Mouse (Mus musculus) kidney, postnatal 0 days (tissue): ENCODE measurements around the gene Rnf123. TPM values are rescaled to one million over a fixed set of nuclear protein-coding genes. Genes with fewer than 3 reads are reported as not detected.

Experiments
- ATAC-seq: fragments of 200-750 bp; cut with Nextera tagmentation; replicated peaks from 2 replicates; pipeline ENCODE4 v1.8.0; 2017; ENCODE audit warnings: low read depth, moderate number of reproducible peaks, moderate TSS enrichment, moderate library complexity; ENCODE audit not compliant: low FRiP score
- DNase-seq: peaks from one replicate; pipeline ENCODE4 v3.0.0-alpha.2; 2016; ENCODE audit warnings: low spot score
- H3K27ac ChIP-seq: fragments of 300-500 bp; sonication (generic); 2 replicates; pipeline ENCODE4 v1.5.1; 2014; ENCODE audit warnings: mild to moderate bottlenecking
- H3K27me3 ChIP-seq: fragments of 300-500 bp; sonication (generic); 2 replicates; pipeline ENCODE4 v1.6.1; 2014; ENCODE audit warnings: low read length, mixed read lengths; ENCODE audit not compliant: insufficient read depth
- H3K36me3 ChIP-seq: fragments of 300-500 bp; sonication (generic); 2 replicates; pipeline ENCODE4 v1.6.1; 2014; ENCODE audit warnings: low read length, mixed read lengths; ENCODE audit not compliant: insufficient read depth
- H3K4me1 ChIP-seq: fragments of 300-500 bp; sonication (generic); replicated peaks from 2 replicates; pipeline ENCODE4 v1.6.1; 2014; ENCODE audit warnings: antibody characterized with exemption, low read length, mixed read lengths; ENCODE audit not compliant: insufficient read depth
- H3K4me2 ChIP-seq: fragments of 300-500 bp; sonication (generic); 2 replicates; pipeline ENCODE4 v1.6.1; 2014; ENCODE audit warnings: mild to moderate bottlenecking, low read length, moderate library complexity, mixed read lengths
- H3K4me3 ChIP-seq: fragments of 300-500 bp; sonication (generic); replicated peaks from 2 replicates; pipeline ENCODE4 v1.5.1; 2014; ENCODE audit warnings: low read depth, low read length
- H3K9ac ChIP-seq: fragments of 300-500 bp; sonication (generic); 2 replicates; pipeline ENCODE4 v1.6.1; 2014; ENCODE audit warnings: low read depth, low read length
- H3K9me3 ChIP-seq: fragments of 300-500 bp; sonication (generic); replicated peaks from 2 replicates; pipeline ENCODE4 v1.6.1; 2016; ENCODE audit warnings: low read length, inconsistent platforms, mixed read lengths
- CTCF ChIP-seq: IDR thresholded peaks from 2 replicates; pipeline ENCODE4 v1.5.1; 2016; ENCODE audit warnings: antibody characterized with exemption, low read depth, mild to moderate bottlenecking, moderate library complexity
- WGBS: fragments of 180-500 bp; shearing (Covaris S2); extraction: QIAGEN DNeasy Blood & Tissue Kit; methylation state at CpG from one replicate; pipeline ENCODE4 v1.1.7; 2014; 5-methylcytosine and 5-hydroxymethylcytosine counted together
- polyA plus RNA-seq: library from polyadenylated mRNA; unstranded; fragments of >200 nt; fragmentation: Nextera tagmentation; extraction: Ambion mirVana; gene quantifications from 2 replicates; pipeline ENCODE4 v1.2.1, GENCODE M21; 2015

The Rnf123 gene
- polyA plus RNA-seq, 1 experiment from 2014 or later = 24.6 TPM

GRCm38 (mm10) chr9:108069007-108069406 lies 14.1 kb downstream of the Rnf123 start:
- Histone ChIP-seq H3K27me3 (no peaks in the 10 kb centered on the region), H3K9me3 (no peaks in the 10 kb centered on the region), H3K36me3 (peaks cover 17% of the 10 kb centered on the region; the same call in 1 of the 2 replicates), H3K27ac (no peak overlapping the region), H3K4me1 (no peaks in the 10 kb centered on the region), H3K4me2 (no peak overlapping the region), H3K9ac (no peak overlapping the region), H3K4me3 (no peak overlapping the region)
- ATAC-seq = no peak
- no peak for DNase-seq
- no peak for TF ChIP-seq CTCF
- 93% methylated on average over 9 of the region's 9 CpGs for WGBS

- Histone ChIP-seq H3K9me3 (no peaks in the 10 kb centered on the region), H3K36me3 (peaks cover 27% of the 10 kb centered on the region; the same call in 1 of the 2 replicates), H3K4me3 (no peak overlapping the region), H3K27me3 (no peaks in the 10 kb centered on the region), H3K4me2 (no peak overlapping the region), H3K4me1 (no peaks in the 10 kb centered on the region), H3K27ac (no peak overlapping the region), H3K9ac (no peak overlapping the region)
- 16% methylated on average over 8 of the region's 8 CpGs for WGBS
- DNase-seq (peak; percentile 92), ATAC-seq (no peak)
- TF ChIP-seq CTCF = peak; percentile 98
These were observed 15.2 kb downstream of the Rnf123 start for GRCm38 (mm10) chr9:108067900-108068299.

DNA sequence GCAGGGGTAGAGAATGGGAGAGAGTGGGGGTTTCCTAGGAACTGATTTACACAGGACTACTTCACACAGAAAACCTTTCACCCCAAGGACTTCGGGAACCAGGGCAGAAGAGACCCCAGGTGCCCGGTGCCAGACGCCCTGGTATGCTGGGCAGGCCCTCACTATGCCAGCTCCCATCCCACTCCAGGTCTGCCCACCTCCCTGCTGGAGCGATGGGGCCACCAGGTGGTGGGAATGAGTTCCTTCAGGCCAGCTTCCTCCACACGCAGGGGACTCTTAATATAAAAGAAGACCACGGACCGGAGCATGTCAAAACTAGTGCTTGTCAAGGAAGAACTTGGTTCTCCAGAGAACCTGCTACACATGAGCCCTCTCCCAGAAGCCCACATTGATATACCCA lies 15.9 kb downstream of the Rnf123 start:
- Histone ChIP-seq H3K9ac (no peak overlapping the region), H3K4me1 (no peaks in the 10 kb centered on the region), H3K36me3 (peaks cover 32% of the 10 kb centered on the region), H3K27me3 (no peaks in the 10 kb centered on the region), H3K4me3 (no peak overlapping the region), H3K27ac (no peak overlapping the region), H3K9me3 (no peaks in the 10 kb centered on the region), H3K4me2 (no peak overlapping the region)
- ATAC-seq (no peak), DNase-seq (no peak)
- 85% methylated on average over 7 of the region's 7 CpGs for WGBS
- TF ChIP-seq CTCF = peak; percentile 44; the same call in 1 of the 2 replicates

DNA sequence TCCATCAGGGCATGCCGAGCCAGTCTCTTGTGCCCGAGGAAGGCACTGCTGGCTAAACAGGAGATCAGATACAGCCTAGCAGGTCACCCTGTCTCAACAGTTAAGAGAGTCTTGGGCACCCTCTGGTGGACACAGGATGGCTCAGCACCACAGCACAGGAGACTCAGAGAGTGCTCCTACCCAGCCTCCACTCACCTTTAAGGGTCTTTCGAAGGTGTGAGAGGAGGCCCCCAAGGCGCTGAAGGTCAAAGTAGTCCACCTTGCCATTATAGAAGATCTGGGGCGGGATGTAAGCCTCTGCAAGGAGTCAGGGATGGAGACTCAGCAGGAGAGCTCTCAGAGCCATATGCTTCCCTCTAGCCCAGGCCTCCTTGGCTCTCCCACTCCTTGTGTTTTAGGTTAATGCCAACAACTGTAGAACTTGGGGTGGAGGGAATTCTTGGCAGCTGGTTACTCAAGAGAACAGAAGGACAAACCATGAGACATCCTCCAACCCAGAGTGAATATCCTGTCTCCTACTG lies 17.6 kb downstream of the Rnf123 start:
- Histone ChIP-seq H3K36me3 (peaks cover 33% of the 10 kb centered on the region), H3K4me3 (no peak overlapping the region), H3K4me1 (no peaks in the 10 kb centered on the region), H3K27me3 (no peaks in the 10 kb centered on the region), H3K4me2 (no peak overlapping the region), H3K9me3 (no peaks in the 10 kb centered on the region), H3K9ac (no peak overlapping the region), H3K27ac (no peak overlapping the region)
- ATAC-seq (no peak; the same call in 1 of the 2 replicates), DNase-seq (peak; percentile 72)
- 35% methylated on average over 5 of the region's 5 CpGs for WGBS
- peak; percentile 79 for TF ChIP-seq CTCF

GRCm38 (mm10) chr9:108063361-108063760 lies 19.8 kb downstream of the Rnf123 start:
- Histone ChIP-seq H3K9ac (no peak overlapping the region), H3K27me3 (no peaks in the 10 kb centered on the region), H3K9me3 (no peaks in the 10 kb centered on the region), H3K36me3 (peaks cover 35% of the 10 kb centered on the region), H3K4me2 (no peak overlapping the region), H3K4me1 (no peaks in the 10 kb centered on the region), H3K4me3 (no peak overlapping the region), H3K27ac (no peak overlapping the region)
- no peak; the same call in 1 of the 2 replicates for ATAC-seq
- WGBS = 85% methylated on average over 12 of the region's 12 CpGs
- no peak for TF ChIP-seq CTCF
- no peak for DNase-seq

GRCm38 (mm10) chr9:108062142-108062541 lies 21.0 kb downstream of the Rnf123 start:
- Histone ChIP-seq H3K4me3 (no peak overlapping the region), H3K9ac (no peak overlapping the region), H3K9me3 (no peaks in the 10 kb centered on the region), H3K4me2 (no peak overlapping the region), H3K27me3 (no peaks in the 10 kb centered on the region), H3K4me1 (no peaks in the 10 kb centered on the region), H3K36me3 (peaks cover 45% of the 10 kb centered on the region), H3K27ac (no peak overlapping the region)
- DNase-seq (no peak), ATAC-seq (no peak)
- 94% methylated on average over 3 of the region's 3 CpGs for WGBS
- no peak for TF ChIP-seq CTCF

DNA sequence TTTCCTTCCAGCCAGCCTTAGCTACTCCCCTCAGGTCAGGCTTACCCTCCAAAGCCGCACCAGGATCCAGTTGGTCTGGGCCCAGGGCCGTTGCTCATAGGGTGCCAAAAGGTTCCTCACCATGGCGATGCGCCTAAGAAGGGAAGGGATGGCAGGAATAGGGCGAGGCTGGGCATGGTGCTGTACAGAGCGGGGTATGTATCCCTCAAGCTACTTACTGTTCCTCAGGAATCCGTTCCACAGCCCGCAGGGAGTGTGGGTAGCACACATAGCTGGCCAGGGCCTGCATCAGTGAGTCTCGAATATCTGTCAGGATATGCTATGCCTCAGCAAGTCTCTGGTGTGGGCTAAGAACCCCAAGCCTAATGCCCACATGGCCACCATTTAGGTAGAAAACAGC lies 24.9 kb downstream of the Rnf123 start:
- Histone ChIP-seq H3K9me3 (no peaks in the 10 kb centered on the region), H3K4me1 (peaks cover under 1% of the 10 kb centered on the region; the same call in 1 of the 2 replicates), H3K9ac (no peak overlapping the region), H3K27ac (no peak overlapping the region), H3K4me2 (no peak overlapping the region), H3K27me3 (no peaks in the 10 kb centered on the region), H3K4me3 (no peak overlapping the region), H3K36me3 (peaks cover 52% of the 10 kb centered on the region)
- DNase-seq (no peak), ATAC-seq (no peak)
- no peak for TF ChIP-seq CTCF
- WGBS = 92% methylated on average over 9 of the region's 9 CpGs
